Mouse (Mus musculus): Measurements from ENCODE around the gene Usf3.

Gene Usf3

DNA sequence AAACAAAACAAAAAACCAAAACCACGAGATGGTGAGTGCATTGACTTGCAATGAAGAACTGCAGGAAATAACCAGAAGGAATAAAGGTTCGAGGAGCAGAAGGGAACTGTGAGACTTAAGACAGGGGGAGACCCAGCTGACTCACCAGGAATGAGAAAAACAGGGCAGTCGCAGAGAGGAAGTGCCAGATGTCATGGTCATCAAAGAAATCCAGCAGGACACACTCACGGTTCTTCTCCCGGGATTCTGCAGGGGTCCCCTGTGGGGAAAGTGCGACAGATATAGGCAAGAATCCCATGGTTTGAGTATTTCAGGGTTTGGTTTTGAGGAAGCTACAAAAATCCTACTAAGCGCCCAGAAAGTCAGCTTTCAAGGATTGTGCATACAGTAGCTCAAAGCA, 70.3 kb downstream of the Usf3 start:
- DNase-seq: no peak

DNA sequence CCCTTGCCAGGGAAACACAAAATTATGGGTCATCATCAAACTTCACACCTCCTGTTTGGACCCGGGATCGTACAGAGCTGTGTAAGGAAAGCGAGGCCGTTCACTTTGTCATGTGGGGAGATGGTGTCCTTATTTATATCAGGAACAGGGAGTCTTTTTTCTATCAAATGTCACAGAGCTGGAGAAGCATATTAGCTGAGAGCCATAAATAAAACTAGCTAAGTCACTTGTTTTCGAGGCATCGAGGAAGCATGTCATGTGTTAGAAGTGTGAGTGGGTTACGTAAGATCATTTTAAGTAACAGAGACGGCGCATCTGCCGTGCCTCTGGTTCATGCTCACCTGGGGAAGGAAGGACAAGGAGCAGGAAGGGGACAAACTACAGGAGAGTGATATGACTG, 76.9 kb downstream of the Usf3 start:
- no peak for DNase-seq

DNA sequence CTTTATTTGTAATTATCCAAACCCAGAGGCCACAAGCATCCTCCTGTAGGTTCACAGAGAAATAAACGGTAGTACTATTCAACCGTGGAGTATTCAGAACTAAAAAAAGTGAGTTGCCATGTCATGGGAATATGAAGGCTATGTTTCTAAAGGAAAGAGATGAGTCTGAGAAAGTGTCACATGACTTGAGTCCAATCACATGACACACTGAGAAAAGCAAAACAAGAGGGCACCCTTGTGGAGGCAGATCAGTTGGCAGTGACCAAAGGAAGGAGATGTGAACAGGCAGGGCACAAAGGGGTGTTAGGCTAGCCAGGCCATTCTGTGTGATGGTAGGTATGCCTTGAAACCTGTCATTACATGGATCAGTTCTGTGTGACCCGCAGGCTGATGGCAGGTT, 79.7 kb downstream of the Usf3 start:
- no peak for DNase-seq

DNA sequence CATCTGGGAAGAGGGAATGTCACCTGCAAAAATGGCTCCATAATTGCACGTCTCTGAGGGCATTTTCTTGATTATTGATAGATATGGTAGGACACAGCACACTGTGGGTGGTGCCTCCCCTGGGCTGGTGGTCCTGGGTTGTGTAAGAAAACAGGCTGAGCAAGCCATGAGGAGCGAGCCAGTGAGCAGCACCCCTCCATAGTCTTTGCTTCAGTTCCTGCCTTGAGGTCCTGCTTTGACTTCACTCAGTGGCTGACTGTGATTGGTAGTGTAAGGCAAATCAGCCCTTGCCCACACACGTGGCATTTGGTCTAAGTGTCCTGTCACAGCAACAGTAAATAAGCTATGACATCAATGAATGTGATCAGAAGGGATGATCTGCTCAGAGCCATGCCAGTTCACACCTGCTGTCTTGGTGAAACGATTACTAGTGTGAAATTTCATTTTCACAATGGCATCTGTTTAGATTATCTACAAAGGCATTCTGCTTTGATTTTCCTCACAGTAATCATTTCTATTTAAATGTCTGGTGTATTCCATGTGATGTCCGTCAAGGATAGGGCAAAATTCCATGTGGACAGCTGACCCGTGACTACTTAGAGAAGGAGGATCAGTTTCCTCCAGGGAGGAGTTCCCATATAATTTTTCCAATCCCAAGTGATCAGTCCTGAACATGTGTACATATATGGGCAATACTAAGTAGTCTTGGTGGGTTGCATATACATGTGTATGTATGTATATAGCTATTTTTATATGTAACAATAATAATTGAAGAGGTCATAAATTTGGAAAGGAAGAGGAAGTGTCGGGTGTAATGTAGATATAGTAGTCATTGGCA, 81.0 kb downstream of the Usf3 start:
- no peak for DNase-seq

DNA sequence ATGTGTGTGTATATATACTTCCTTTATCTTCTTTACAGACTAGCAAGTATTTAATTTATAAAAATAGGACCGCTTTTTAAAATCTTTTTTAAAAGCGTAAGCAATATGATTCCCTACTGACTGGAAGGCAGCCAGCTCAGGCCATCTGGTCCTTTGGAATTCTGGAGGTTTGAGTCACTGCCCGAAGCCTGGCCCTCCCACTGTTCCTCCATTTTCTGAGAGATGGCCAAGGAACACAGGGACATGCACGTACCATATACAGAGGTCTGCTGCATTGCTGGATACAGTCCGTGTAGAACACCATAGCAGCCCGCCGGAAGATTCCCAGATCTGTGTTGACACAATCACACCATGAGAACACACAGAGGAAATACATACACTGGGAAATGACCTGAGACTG, 81.7 kb downstream of the Usf3 start:
- DNase-seq: peak; percentile 79

DNA sequence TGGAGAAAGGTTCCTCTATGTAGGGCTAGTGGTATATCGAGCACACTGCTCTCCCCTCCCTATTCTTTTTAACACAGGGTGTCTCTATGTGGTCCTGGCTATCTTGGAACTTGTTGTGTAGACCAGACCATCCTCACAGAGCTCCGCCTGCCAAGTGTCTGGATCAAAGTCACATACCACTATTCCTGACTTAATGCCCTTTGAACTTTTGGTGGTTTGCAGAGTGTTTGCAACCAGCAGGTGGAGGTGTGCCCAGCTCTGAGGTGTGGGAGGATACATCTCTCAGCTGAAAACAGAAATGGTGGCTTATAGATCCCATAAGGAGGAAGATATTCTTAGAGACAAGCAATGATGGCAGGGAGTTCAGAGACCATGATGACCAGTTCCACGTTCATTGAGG, 84.4 kb downstream of the Usf3 start:
- DNase-seq: no peak

DNA sequence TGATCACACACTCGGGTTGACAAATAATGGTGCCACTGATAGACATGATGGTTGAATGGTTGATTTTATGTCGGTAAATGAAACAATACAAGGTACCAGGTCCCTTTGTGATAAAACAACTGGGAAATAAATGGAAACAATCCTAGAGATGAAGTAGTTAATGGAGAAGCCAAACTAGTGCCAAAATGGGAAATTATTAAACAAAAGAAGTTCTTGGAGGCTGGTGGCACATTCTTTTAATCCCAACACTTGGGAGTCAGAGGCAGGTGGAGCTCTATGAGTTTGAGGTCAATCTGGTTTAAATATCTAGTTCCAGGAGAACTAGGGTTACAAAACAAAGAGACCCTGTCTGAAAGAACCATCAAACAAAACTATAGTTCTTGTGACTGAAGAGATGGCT, 91.9 kb downstream of the Usf3 start:
- no peak for DNase-seq

DNA sequence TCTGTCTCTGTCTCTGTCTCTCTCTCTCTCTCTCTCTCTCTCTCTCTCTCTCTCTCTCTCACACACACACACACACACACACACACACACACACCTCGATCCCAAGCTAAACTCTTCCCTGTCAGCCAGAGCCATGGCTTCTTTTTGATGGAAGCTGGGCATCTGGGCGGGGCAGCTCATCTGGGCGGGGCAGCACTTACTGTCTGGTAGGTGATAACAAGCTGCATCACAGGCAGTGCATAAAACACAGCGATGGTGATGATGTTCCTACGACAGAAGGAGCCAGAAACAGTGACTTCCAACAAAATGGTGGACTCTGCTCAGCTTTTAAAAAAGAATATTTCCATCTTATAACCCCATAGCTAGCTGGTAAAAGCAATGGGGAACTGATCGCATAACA, 92.5 kb downstream of the Usf3 start:
- DNase-seq: no peak

DNA sequence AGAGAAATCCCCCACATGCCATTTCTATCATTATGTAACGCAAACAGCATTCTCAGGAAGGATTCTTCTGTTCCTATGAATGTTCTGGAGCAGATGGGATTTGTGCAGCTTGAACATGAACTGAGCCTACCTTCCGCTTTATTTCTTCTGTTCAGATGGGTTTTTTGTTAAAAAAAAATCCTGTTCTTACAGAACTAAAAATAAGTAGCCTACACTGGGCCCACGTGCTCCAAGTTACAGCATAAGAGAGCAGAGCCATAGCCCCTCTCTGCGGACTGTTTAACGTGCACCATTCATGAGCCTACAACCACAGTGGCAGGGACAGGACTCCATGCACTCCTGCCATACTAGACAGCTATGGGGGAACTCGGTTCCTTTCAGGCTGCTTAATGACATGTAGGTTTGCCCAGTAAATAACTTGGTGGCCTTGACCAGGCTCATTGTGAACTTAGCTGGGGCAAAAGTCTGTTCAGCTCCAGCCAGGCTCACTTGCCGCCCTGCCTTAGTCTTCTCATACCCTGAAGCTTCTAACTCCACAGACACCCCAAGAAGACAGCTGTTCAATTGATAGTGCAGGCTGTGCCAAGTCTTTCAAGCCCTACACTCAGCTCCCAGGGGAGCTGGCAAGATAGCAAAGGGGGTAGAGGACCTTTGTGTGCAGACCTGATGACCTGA, 95.6 kb downstream of the Usf3 start:
- no peak for DNase-seq

DNA sequence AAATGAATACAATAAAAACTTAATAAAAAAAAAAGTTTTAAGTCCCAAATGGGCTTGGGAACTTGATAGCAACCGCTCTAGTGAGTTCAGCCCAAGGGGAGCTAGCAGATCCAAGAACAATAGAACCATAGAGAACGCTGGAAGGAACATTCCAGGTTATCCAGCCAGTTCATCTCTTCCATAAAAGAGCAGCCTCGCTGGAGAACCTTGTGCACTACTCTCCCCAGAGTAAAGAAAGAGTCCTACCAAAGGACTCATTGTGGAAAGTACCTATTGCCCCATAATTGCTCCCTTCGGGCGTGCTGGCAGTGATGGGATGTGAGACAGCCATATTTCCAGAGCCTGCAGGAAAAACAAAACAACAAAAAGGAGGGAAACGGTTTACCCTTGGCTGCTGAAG, 96.5 kb downstream of the Usf3 start:
- no peak for DNase-seq

DNA sequence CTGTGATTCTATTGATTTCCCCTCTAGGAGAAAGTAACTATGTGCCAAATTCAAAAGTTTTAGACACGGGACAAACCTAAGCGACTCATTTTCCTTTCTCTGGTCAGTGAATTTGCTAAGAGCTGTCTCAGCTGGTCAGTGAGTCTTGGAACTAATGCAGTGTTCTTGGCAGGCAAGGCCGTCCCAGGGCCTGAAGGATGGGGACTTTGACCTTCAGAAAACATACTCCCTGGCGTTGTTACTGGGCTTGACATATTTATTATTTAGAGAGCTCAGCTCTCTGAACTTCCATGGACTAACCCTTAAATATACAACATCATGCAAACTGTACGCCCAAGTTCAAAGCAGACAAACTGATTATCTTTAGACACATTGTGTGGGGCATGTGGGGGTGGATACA, 97.6 kb downstream of the Usf3 start:
- peak; percentile 73 for DNase-seq

DNA sequence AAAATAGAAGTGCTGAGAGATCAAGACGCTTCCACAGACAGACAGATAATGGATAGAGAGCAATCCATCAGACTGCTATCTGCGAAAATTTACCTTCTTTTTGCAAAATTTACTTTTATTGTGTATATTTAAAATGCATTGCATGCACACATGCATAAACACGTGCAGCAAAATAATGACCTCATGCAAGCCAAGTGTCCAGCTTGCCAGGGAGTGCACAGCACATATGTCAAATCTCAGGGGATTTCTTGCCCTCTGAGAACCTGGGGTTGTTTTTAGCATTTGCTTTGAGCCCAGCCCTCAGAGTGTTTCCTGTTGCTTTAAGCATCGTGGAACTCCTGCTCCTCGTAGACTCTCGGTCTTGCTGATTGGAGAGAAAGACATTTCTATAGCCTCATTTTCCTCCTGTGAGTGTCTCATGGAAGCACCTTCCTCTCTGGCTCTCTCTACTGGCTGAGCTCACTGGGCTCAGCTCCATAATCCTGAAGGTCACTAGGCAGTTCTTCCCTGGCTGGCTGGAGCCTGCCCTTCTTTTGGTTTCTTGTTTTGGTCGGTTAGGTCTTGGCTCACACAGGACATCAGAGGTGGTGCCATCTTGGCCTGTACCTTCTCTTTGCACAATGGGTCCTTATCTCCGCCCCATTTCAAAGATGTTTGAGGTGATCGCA, 98.5 kb downstream of the Usf3 start:
- no peak for DNase-seq

All from kidney, postnatal 10 days (tissue).